Mouse (Mus musculus): ENCODE data around the gene Zfc3h1.

Zfc3h1 gene

DNA sequence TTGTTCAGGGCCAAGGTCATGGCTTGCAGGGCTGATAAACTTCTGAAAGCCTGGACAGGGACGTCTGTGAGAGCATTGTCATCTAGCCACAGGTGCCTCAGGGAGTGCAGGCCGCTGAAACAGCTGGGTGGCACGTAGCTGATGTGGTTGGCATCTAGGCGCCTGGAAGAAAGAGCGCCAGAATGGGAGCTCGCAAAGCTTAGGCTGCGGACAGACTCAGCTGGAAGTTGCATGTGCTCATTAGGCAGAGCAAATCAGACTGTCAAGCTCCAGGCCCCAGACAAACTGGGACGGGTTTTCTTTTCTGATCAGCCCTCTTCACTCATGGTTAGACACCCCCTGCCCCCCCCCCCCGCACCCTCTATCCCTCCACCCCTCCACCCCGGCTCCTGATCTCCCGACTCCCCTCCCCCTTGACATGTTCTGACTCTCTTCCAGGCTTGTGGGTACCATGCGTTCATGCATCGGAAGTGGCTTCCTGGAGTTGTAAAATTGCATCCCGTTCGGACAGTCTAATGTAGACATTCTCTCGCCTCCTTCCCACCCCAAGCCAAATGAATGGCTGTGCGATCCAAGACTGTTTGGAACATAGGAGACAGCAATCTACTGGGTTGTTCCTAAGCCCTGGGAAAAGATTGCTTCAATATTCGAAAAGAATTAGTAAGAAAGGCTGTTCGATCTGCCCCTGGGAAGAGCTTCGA is 93.8 kb downstream of the Zfc3h1 start:
- 14% methylated on average over 20 of the region's 20 CpGs for WGBS

Data from cerebral cortex, adult 2 months (tissue).